Mouse (Mus musculus) ES-Bruce4 (cell line): ENCODE results near the gene Mrpl54.

ENCODE experiments used
- CTCF ChIP-seq: IDR thresholded peaks from one replicate; pipeline ENCODE4 v1.8.1; 2011; ENCODE audit warnings: low read depth, low read length
- EP300 ChIP-seq: IDR thresholded peaks from 2 replicates; pipeline ENCODE4 v1.6.1; 2011; ENCODE audit warnings: low read depth, low read length; ENCODE audit not compliant: insufficient read depth
- POLR2A ChIP-seq: IDR thresholded peaks from one replicate; pipeline ENCODE4 v1.8.1; 2011; ENCODE audit warnings: low read length; ENCODE audit not compliant: insufficient read depth

DNA sequence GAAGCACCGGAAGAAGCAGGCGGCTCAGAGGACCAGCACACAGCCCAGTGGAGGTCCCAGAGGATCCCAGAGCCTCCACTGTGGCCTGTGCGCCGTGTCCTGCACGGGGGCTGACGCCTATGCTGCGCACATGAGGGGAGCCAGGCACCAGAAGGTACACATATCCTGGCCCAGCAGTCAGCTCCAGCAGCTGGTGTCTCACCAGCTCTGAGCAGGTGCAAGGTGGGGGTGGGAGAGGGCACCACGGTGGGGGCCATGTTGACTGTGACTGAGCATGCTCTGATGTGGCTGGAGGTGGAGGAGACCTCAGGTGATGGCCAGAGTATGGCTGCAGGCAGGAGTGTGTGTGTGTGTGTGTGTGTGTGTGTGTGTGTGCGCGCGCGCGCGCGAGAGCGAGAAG is 24.7 kb downstream of the Mrpl54 start:
- no peak for TF ChIP-seq POLR2A
- no peak for TF ChIP-seq CTCF
- TF ChIP-seq EP300: no peak
